Mouse (Mus musculus): ENCODE results near the gene Krt24. TPM values are rescaled to one million over a fixed set of nuclear protein-coding genes. Genes with fewer than 3 reads are reported as not detected.
"Not testable (repeated sequence)": the region's sequence is repeated elsewhere in the genome, so short reads cannot be mapped to it uniquely, and the experiment has no call there.

Krt24 gene
- polyA plus RNA-seq, 1 experiment from 2014 or later, result not detected

DNA sequence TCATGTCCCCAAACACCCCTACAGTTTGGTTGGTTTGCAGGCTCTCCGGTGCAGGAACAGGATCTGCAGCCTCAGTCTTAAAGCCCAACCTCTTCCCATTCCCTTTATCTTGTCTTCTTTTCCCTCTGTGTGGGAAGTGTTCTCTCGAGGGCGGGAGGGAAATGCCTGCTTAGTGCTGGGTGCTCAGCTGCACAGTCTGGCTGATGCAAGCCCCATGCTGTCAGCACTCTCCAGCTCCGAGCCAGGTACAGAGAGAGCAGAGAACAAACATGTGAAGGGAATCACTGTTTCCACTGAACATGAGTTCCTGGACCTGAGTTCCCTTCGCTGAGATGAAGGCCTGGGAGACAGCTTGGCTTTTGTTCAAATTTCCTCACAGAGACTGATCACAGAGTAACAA is 34.8 kb downstream of the Krt24 start:
- Histone ChIP-seq H3K4me1 (replicated peaks; ENCODE audit: control insufficient read depth, insufficient read depth, low read length) (no peaks in the 10 kb centered on the region), H3K4me2 (ENCODE audit: low read depth, low read length, severe bottlenecking) (no peak overlapping the region), H3K9me3 (ENCODE audit: control insufficient read depth, low read length) (no peaks in the 10 kb centered on the region), H3K4me3 (ENCODE audit: low read depth, low read length) (no peak overlapping the region), H3K36me3 (ENCODE audit: control insufficient read depth, insufficient read depth, low read length) (no peaks in the 10 kb centered on the region), H3K27me3 (ENCODE audit: control insufficient read depth, insufficient read depth, low read length) (no peaks in the 10 kb centered on the region), H3K9ac (ENCODE audit: low read length) (no peak overlapping the region), H3K27ac (ENCODE audit: low read depth, low read length) (no peak overlapping the region)
- ATAC-seq (replicated peaks; ENCODE audit: low FRiP score) (no peak), DNase-seq (ENCODE audit: low spot score) (no peak)
- 65% methylated on average over 5 of the region's 5 CpGs for WGBS

DNA sequence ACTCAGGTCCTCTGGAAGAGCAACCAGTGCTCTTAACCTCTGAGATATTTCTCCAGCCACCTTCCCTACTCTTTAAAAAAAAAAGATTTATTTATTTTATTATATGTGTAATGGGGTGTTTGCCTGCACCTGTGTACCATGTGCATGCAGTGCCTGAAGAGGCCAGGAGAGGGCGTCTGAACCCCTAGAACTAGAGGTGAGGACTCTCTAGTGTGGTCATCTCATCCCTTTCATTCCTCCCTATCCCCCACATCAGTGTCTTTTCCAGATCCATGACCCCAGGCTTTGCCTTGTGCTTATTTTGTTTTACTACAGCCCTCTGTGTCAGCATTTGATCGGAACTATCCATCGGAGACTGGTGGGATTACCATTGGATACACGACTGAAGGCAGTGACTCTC is 35.9 kb downstream of the Krt24 start:
- Histone ChIP-seq H3K27me3 (ENCODE audit: control insufficient read depth, insufficient read depth, low read length) (no peaks in the 10 kb centered on the region), H3K9me3 (ENCODE audit: control insufficient read depth, low read length) (no peaks in the 10 kb centered on the region), H3K9ac (ENCODE audit: low read length) (no peak overlapping the region), H3K27ac (ENCODE audit: low read depth, low read length) (no peak overlapping the region), H3K36me3 (ENCODE audit: control insufficient read depth, insufficient read depth, low read length) (no peaks in the 10 kb centered on the region), H3K4me1 (replicated peaks; ENCODE audit: control insufficient read depth, insufficient read depth, low read length) (no peaks in the 10 kb centered on the region), H3K4me3 (ENCODE audit: low read depth, low read length) (no peak overlapping the region), H3K4me2 (ENCODE audit: low read depth, low read length, severe bottlenecking) (no peak overlapping the region)
- ATAC-seq (replicated peaks; ENCODE audit: low FRiP score) (no peak), DNase-seq (ENCODE audit: low spot score) (no peak)
- 65% methylated on average over 4 of the region's 4 CpGs for WGBS

DNA sequence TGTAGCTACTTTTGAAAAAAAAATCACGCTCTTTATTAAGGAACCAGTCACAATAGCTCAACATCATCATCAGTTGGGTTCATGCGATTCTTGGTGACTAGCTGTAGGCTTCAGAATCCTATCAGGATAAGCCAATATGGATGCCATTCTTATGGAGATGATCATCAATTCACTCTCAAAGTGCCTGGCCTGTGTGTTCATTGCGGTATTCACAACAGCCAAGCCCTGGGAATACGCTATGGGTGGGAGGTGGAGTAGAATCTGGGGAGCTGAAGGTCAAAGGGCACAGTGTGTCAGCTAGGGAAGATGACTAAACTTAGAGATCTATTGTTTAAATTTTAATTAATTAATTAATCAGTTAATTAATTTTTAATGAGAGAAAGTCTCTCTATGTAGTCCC is 37.1 kb downstream of the Krt24 start:
- H3K4me2 ChIP-seq (ENCODE audit: low read depth, low read length, severe bottlenecking), result no peak overlapping the region
- DNase-seq (ENCODE audit: low spot score) (no peak), ATAC-seq (replicated peaks; ENCODE audit: low FRiP score) (no peak)
- no peaks in the 10 kb centered on the region for H3K9me3 ChIP-seq (ENCODE audit: control insufficient read depth, low read length)
- peaks cover 4% of the 10 kb centered on the region; the same call in 1 of the 2 replicates for H3K4me1 ChIP-seq (replicated peaks; ENCODE audit: control insufficient read depth, insufficient read depth, low read length)
- H3K27me3 ChIP-seq (ENCODE audit: control insufficient read depth, insufficient read depth, low read length), result no peaks in the 10 kb centered on the region
- 87% methylated on average over 4 of the region's 4 CpGs for WGBS
- no peak overlapping the region for H3K9ac ChIP-seq (ENCODE audit: low read length)
- H3K4me3 ChIP-seq (ENCODE audit: low read depth, low read length), result no peak overlapping the region
- no peak overlapping the region for H3K27ac ChIP-seq (ENCODE audit: low read depth, low read length)
- no peaks in the 10 kb centered on the region for H3K36me3 ChIP-seq (ENCODE audit: control insufficient read depth, insufficient read depth, low read length)

DNA sequence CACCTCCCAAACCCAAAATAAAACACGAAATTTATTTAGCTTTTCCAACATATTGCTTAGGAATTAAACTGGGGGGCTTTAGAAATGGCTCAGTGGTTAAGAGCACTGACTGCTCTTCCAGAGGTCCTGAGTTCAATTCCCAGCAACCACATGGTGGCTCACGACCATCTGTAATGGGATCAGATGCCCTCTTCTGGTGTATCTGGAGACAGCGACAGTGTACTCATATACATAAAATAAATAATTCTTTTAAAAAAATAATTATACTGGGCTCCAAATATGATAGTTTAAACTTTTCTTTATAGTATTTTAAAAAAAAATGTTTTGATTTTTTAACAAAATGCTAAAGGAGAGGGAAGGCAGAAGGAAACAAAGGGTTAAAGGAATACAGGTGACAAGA is 40.5 kb downstream of the Krt24 start:
- 49% methylated on average over 3 of the region's 3 CpGs for WGBS

DNA sequence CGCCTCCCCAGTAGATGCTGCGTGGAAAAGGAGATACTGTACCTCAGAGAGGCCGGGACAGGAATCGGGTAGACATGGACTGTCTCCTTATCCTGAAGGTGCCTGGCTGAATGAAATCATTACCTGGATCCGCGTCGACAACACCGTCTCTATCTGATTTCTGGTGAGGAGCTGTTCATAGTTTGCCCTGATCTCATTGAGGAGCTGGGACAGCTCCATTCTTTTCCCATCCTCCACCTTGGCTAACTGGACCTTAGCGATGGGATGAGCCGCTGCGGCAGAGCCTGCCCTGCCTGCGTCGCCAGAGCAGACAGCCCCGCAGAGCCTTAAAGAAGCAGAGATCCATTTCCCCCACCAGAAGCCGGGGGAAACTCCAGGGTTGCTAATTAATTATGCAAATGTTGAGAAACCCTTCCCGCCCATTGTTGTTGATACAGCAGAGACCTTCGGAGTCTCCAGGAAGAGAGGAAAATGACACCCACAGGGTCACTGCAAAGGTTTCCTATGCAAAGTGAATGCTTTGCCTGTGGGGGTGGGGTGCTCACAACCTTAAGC is 41.2 kb downstream of the Krt24 start, which contains the start of gene Krt222:
TSS of gene Krt222 (minus strand) at position 266 of the 555 bp plus-strand sequence.
- Histone ChIP-seq H3K4me1 (replicated peaks; ENCODE audit: control insufficient read depth, insufficient read depth, low read length) (peaks cover 4% of the 10 kb centered on the region; the same call in 1 of the 2 replicates), H3K4me2 (ENCODE audit: low read depth, low read length, severe bottlenecking) (peak within 1 kb of the TSS; percentile 51), H3K4me3 (ENCODE audit: low read depth, low read length) (peak within 1 kb of the TSS; percentile 24; the same call in 1 of the 2 replicates), H3K27ac (ENCODE audit: low read depth, low read length) (no peak within 1 kb of the TSS), H3K36me3 (ENCODE audit: control insufficient read depth, insufficient read depth, low read length) (no peaks in the 10 kb centered on the region), H3K9ac (ENCODE audit: low read length) (peak within 1 kb of the TSS; percentile 45), H3K27me3 (ENCODE audit: control insufficient read depth, insufficient read depth, low read length) (no peaks in the 10 kb centered on the region), H3K9me3 (ENCODE audit: control insufficient read depth, low read length) (no peaks in the 10 kb centered on the region)
- 7% methylated on average over 17 of the region's 17 CpGs for WGBS
- no peak for DNase-seq (ENCODE audit: low spot score)
- ATAC-seq (replicated peaks; ENCODE audit: low FRiP score), result no peak

More for the DNA sequence above, 40.5 kb downstream of the Krt24 start:
- DNase-seq (ENCODE audit: low spot score); H3K9me3 ChIP-seq (ENCODE audit: control insufficient read depth, low read length); H3K4me2 ChIP-seq (ENCODE audit: low read depth, low read length, severe bottlenecking); H3K4me3 ChIP-seq (ENCODE audit: low read depth, low read length); H3K36me3 ChIP-seq (ENCODE audit: control insufficient read depth, insufficient read depth, low read length); H3K27ac ChIP-seq (ENCODE audit: low read depth, low read length); H3K27me3 ChIP-seq (ENCODE audit: control insufficient read depth, insufficient read depth, low read length); H3K4me1 ChIP-seq (replicated peaks; ENCODE audit: control insufficient read depth, insufficient read depth, low read length); H3K9ac ChIP-seq (ENCODE audit: low read length); ATAC-seq (replicated peaks; ENCODE audit: low FRiP score): not testable (repeated sequence)

DNA sequence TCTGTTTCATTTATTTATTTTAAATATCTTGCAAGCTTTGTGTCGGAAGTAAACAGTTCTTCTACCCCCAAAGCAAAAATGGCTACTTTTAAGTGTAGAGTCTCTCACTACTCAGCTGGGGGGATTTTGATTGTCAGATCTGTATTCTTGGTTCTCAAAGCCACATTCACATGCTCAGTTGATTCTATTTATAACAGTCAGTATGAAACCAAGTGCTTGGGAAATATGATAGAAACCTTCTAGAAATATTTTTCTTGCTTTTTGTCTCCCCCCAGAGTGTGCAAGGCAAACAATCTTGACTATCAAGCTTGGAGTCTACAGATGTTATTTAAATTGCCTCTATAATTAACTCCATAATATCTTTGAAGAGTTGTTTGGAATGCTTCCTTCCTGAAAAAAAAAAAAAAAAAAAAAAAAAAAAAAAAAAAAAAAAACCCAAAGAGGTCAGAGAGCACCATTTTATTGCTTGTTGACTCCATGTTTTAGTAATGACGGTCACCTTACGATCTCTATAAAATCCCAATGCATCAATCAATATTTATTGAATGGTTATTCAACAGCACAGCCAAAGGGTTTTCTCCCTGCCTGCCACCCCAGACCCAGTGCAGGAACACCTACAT is 41.8 kb downstream of the Krt24 start:
- H3K4me1 ChIP-seq (replicated peaks; ENCODE audit: control insufficient read depth, insufficient read depth, low read length), result peaks cover 4% of the 10 kb centered on the region; the same call in 1 of the 2 replicates
- H3K36me3 ChIP-seq (ENCODE audit: control insufficient read depth, insufficient read depth, low read length), result no peaks in the 10 kb centered on the region
- no peak for DNase-seq (ENCODE audit: low spot score)
- ATAC-seq (replicated peaks; ENCODE audit: low FRiP score), result no peak
- no peak overlapping the region for H3K27ac ChIP-seq (ENCODE audit: low read depth, low read length)
- H3K9me3 ChIP-seq (ENCODE audit: control insufficient read depth, low read length), result no peaks in the 10 kb centered on the region
- peak overlapping the region; percentile 51; the same call in 1 of the 2 replicates for H3K4me2 ChIP-seq (ENCODE audit: low read depth, low read length, severe bottlenecking)
- H3K9ac ChIP-seq (ENCODE audit: low read length), result no peak overlapping the region
- H3K27me3 ChIP-seq (ENCODE audit: control insufficient read depth, insufficient read depth, low read length), result no peaks in the 10 kb centered on the region
- 77% methylated on average over 3 of the region's 3 CpGs for WGBS
- H3K4me3 ChIP-seq (ENCODE audit: low read depth, low read length), result peak overlapping the region; percentile 24; the same call in 1 of the 2 replicates

DNA sequence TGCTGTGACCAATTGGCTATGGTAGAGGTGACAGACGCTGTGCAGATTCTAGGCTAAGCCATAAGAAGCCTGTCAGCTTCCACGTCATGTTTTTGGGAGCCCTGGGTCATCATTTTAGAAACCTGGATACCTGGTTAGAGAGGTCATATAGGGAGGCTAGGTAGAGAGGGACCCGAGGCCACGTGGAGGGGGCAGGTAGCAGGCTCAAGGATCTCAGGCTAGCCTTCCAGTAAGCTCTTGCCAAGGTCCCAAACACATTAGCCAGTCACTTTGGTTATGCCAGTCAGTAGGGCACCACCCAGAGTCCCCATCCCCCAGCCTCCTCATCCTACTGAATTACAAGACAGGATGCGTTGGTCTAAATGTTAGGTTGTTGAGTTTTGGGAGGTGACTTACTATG is 43.0 kb downstream of the Krt24 start:
- Histone ChIP-seq H3K9me3 (ENCODE audit: control insufficient read depth, low read length) (no peaks in the 10 kb centered on the region), H3K36me3 (ENCODE audit: control insufficient read depth, insufficient read depth, low read length) (no peaks in the 10 kb centered on the region), H3K4me1 (replicated peaks; ENCODE audit: control insufficient read depth, insufficient read depth, low read length) (peaks cover 4% of the 10 kb centered on the region; the same call in 1 of the 2 replicates), H3K4me2 (ENCODE audit: low read depth, low read length, severe bottlenecking) (no peak overlapping the region), H3K9ac (ENCODE audit: low read length) (no peak overlapping the region), H3K27me3 (ENCODE audit: control insufficient read depth, insufficient read depth, low read length) (no peaks in the 10 kb centered on the region), H3K4me3 (ENCODE audit: low read depth, low read length) (no peak overlapping the region), H3K27ac (ENCODE audit: low read depth, low read length) (no peak overlapping the region)
- DNase-seq (ENCODE audit: low spot score) (no peak), ATAC-seq (replicated peaks; ENCODE audit: low FRiP score) (no peak)
- WGBS, result 82% methylated on average over 5 of the region's 5 CpGs

DNA sequence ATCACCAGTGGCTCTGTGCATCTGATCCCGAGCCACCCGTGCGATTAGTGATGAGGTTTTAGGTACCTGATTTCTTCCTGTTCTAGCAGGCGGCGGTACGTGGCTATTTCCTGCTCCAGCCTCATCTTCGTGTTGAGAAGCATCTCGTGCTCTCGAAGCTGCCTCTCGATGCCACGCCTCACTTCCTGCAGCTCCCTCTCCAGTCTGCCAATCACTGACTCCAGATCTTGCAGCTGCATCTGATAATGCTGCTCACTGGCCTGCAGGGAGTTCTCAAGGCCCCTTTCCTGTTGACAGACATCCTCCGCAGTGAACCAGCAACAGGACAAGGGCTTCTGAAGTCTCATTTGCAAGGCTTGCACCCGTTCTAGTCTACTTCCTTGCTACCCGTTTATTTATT is 46.6 kb downstream of the Krt24 start:
- no peak overlapping the region for H3K27ac ChIP-seq (ENCODE audit: low read depth, low read length)
- no peaks in the 10 kb centered on the region for H3K4me1 ChIP-seq (replicated peaks; ENCODE audit: control insufficient read depth, insufficient read depth, low read length)
- no peaks in the 10 kb centered on the region for H3K27me3 ChIP-seq (ENCODE audit: control insufficient read depth, insufficient read depth, low read length)
- H3K9ac ChIP-seq (ENCODE audit: low read length), result no peak overlapping the region
- H3K4me2 ChIP-seq (ENCODE audit: low read depth, low read length, severe bottlenecking), result no peak overlapping the region
- no peak for DNase-seq (ENCODE audit: low spot score)
- no peak overlapping the region for H3K4me3 ChIP-seq (ENCODE audit: low read depth, low read length)
- ATAC-seq (replicated peaks; ENCODE audit: low FRiP score), result no peak
- H3K36me3 ChIP-seq (ENCODE audit: control insufficient read depth, insufficient read depth, low read length), result no peaks in the 10 kb centered on the region
- H3K9me3 ChIP-seq (ENCODE audit: control insufficient read depth, low read length), result no peaks in the 10 kb centered on the region
- WGBS, result 69% methylated on average over 14 of the region's 14 CpGs
